Mouse (Mus musculus): Measurements from ENCODE around the gene Cops7a.

Cops7a gene

GRCm38 (mm10) chr6:124959960-124960359 lies 5.4 kb downstream of the Cops7a start:
- no peak for DNase-seq (ENCODE audit: low spot score)

- DNase-seq (ENCODE audit: low spot score) = no peak
Observed at GRCm38 (mm10) chr6:124958127-124958526, 7.2 kb downstream of the Cops7a start.

- DNase-seq (ENCODE audit: low spot score) = no peak
Observed at GRCm38 (mm10) chr6:124955212-124955611, 10.1 kb downstream of the Cops7a start.

GRCm38 (mm10) chr6:124953991-124954715 lies 11.2 kb downstream of the Cops7a start:
- DNase-seq (ENCODE audit: low spot score) = no peak

- no peak for DNase-seq (ENCODE audit: low spot score)
Observed at GRCm38 (mm10) chr6:124943526-124943925, 21.8 kb downstream of the Cops7a start.

- no peak for DNase-seq (ENCODE audit: low spot score)
Observed at GRCm38 (mm10) chr6:124941679-124942078, 23.7 kb downstream of the Cops7a start.

GRCm38 (mm10) chr6:124938554-124938953 lies 26.8 kb downstream of the Cops7a start:
- DNase-seq (ENCODE audit: low spot score) = no peak

GRCm38 (mm10) chr6:124937493-124937892 lies 27.8 kb downstream of the Cops7a start:
- DNase-seq (ENCODE audit: low spot score) = no peak

- no peak for DNase-seq (ENCODE audit: low spot score)
Observed at GRCm38 (mm10) chr6:124936681-124937080, 28.7 kb downstream of the Cops7a start.

- DNase-seq (ENCODE audit: low spot score) = no peak
Observed at GRCm38 (mm10) chr6:124934670-124935069, 30.7 kb downstream of the Cops7a start.

- DNase-seq (ENCODE audit: low spot score) = no peak
Observed at GRCm38 (mm10) chr6:124933127-124933526, 32.2 kb downstream of the Cops7a start.

- DNase-seq (ENCODE audit: low spot score) = no peak
Observed at GRCm38 (mm10) chr6:124932314-124932695, 33.0 kb downstream of the Cops7a start.

- peak; percentile 69 for DNase-seq (ENCODE audit: low spot score)
Observed at GRCm38 (mm10) chr6:124931525-124932313, 33.6 kb downstream of the Cops7a start.

GRCm38 (mm10) chr6:124930754-124931524 lies 34.4 kb downstream of the Cops7a start, which contains the start of gene Mlf2:
Mlf2 (plus strand) TSS chr6:124931386.
- peak; percentile 98 for DNase-seq (ENCODE audit: low spot score)

GRCm38 (mm10) chr6:124930231-124930630 lies 35.1 kb downstream of the Cops7a start:
- peak; percentile 48 for DNase-seq (ENCODE audit: low spot score)

GRCm38 (mm10) chr6:124925941-124926340 lies 39.4 kb downstream of the Cops7a start:
- DNase-seq (ENCODE audit: low spot score) = no peak

- DNase-seq (ENCODE audit: low spot score) = no peak
Observed at GRCm38 (mm10) chr6:124925173-124925793, 40.1 kb downstream of the Cops7a start.

GRCm38 (mm10) chr6:124921539-124921938 lies 43.8 kb downstream of the Cops7a start:
- DNase-seq (ENCODE audit: low spot score) = no peak

- no peak for DNase-seq (ENCODE audit: low spot score)
Observed at GRCm38 (mm10) chr6:124920318-124921085, 44.8 kb downstream of the Cops7a start.

GRCm38 (mm10) chr6:124919695-124920317 lies 45.5 kb downstream of the Cops7a start, which contains the start of gene Ptms:
Ptms (minus strand) TSS chr6:124920103.
- peak; percentile 96 for DNase-seq (ENCODE audit: low spot score)
